Mouse (Mus musculus) limb, embryonic 15.5 days (tissue): ENCODE measurements around the gene Rnf19b. TPM values are rescaled to one million over a fixed set of nuclear protein-coding genes. Genes with fewer than 3 reads are reported as not detected.

ENCODE experiments used
- ATAC-seq: fragments of 200-750 bp; cut with Nextera tagmentation; 2 replicates; pipeline ENCODE4 v1.8.0; 2017; ENCODE audit warnings: low read depth, moderate TSS enrichment; ENCODE audit not compliant: insufficient number of reproducible peaks, low FRiP score, low TSS enrichment
- H3K27ac ChIP-seq: fragments of 300-500 bp; sonication (generic); 2 replicates; pipeline ENCODE4 v1.5.1; 2015; ENCODE audit warnings: moderate library complexity, mild to moderate bottlenecking, inconsistent platforms
- H3K27me3 ChIP-seq: fragments of 300-500 bp; sonication (generic); 2 replicates; pipeline ENCODE4 v1.6.1; 2015; ENCODE audit warnings: inconsistent platforms
- H3K36me3 ChIP-seq: fragments of 300-500 bp; sonication (generic); 2 replicates; pipeline ENCODE4 v1.6.1; 2015; ENCODE audit warnings: inconsistent platforms
- H3K4me1 ChIP-seq: fragments of 300-500 bp; sonication (generic); 2 replicates; pipeline ENCODE4 v1.6.1; 2015; ENCODE audit warnings: inconsistent platforms
- H3K4me2 ChIP-seq: fragments of 300-500 bp; sonication (generic); 2 replicates; pipeline ENCODE4 v1.6.1; 2015; ENCODE audit warnings: mild to moderate bottlenecking, inconsistent platforms
- H3K4me3 ChIP-seq: fragments of 300-500 bp; sonication (generic); 2 replicates; pipeline ENCODE4 v1.5.1; 2015; ENCODE audit warnings: mild to moderate bottlenecking, inconsistent platforms
- H3K9ac ChIP-seq: fragments of 300-500 bp; sonication (generic); 2 replicates; pipeline ENCODE4 v1.6.1; 2015; ENCODE audit warnings: inconsistent platforms
- H3K9me3 ChIP-seq: fragments of 300-500 bp; sonication (generic); 2 replicates; pipeline ENCODE4 v1.6.1; 2016; ENCODE audit warnings: inconsistent platforms
- WGBS: fragments of 180-500 bp; shearing (Covaris S2); methylation state at CpG from one replicate; pipeline ENCODE4 v1.1.7; 2015; 5-methylcytosine and 5-hydroxymethylcytosine counted together
- polyA plus RNA-seq: library from polyadenylated mRNA; unstranded; fragments of >200 nt; fragmentation: Nextera tagmentation; extraction: Ambion mirVana; gene quantifications from 2 replicates; pipeline ENCODE4 v1.2.1, GENCODE M21; 2015

The Rnf19b gene
- polyA plus RNA-seq, 1 experiment from 2014 or later, result 11.5 TPM

- WGBS, result 73% methylated on average over 4 of the region's 4 CpGs
- Histone ChIP-seq H3K9me3 (no peaks in the 10 kb centered on the region), H3K27me3 (no peaks in the 10 kb centered on the region), H3K27ac (no peak overlapping the region), H3K9ac (no peak overlapping the region), H3K4me3 (no peak overlapping the region), H3K4me2 (no peak overlapping the region), H3K36me3 (no peaks in the 10 kb centered on the region), H3K4me1 (peaks cover 19% of the 10 kb centered on the region; the same call in 1 of the 2 replicates)
- no peak for ATAC-seq
Observed at GRCm38 (mm10) chr4:129021886-129022285, 36.2 kb upstream of the Rnf19b start.

DNA sequence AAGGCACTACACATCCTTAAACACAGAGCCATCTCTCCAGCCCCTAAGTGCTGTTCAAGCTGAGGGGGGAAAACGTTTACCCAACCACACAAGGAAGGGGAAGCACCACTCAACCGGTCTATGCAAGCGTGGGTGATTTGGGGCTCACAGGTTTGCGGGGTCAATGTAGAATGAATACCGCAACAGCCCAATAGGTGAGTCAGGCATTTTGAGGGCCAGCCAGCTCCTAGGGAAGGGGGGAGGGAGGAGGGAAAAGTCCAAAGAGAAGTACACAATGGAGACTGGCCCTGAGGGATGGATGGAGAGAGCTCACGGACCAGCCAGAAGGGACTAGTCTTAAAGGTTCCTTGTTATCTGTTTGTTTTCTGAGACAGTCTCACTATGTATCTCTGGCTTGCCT lies 34.2 kb upstream of the Rnf19b start:
- H3K9me3 ChIP-seq, result no peaks in the 10 kb centered on the region
- H3K4me3 ChIP-seq, result no peak overlapping the region
- no peak overlapping the region for H3K27ac ChIP-seq
- no peak overlapping the region for H3K4me2 ChIP-seq
- no peak overlapping the region for H3K9ac ChIP-seq
- H3K27me3 ChIP-seq, result no peaks in the 10 kb centered on the region
- WGBS, result 81% methylated on average over 6 of the region's 6 CpGs
- ATAC-seq, result no peak
- no peaks in the 10 kb centered on the region for H3K36me3 ChIP-seq
- H3K4me1 ChIP-seq, result peaks cover 15% of the 10 kb centered on the region; the same call in 1 of the 2 replicates

- 0 out of 2 replicates have a peak, but pooled peaks have one; percentile 40 for ATAC-seq
- Histone ChIP-seq H3K27ac (no peak overlapping the region), H3K4me3 (no peak overlapping the region), H3K4me1 (peaks cover 13% of the 10 kb centered on the region; the same call in 1 of the 2 replicates), H3K27me3 (no peaks in the 10 kb centered on the region), H3K9me3 (no peaks in the 10 kb centered on the region), H3K36me3 (no peaks in the 10 kb centered on the region), H3K4me2 (no peak overlapping the region), H3K9ac (no peak overlapping the region)
- WGBS, result 46% methylated on average over 6 of the region's 6 CpGs
Observed at GRCm38 (mm10) chr4:129024775-129025174, 33.3 kb upstream of the Rnf19b start.

DNA sequence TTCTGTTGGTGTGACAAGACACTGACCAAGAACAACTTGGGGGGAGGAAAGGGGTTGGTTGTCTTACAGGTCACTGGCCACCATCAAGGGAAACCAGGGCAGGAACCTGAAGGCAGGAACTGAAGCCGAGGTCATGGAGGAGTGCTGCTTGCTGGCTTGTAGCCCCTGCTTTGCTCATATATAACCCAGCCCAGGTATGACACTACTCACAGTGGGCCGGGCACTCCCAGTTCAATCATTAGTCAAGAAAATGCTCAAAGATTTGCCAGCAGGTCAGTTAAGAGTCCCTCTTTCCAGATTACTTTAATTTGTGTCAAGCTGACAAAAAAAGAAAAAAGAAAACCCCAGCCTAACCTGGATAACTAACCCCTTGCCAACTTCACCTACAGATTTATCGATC lies 32.4 kb upstream of the Rnf19b start:
- ATAC-seq, result no peak
- WGBS, result 88% methylated on average over 3 of the region's 3 CpGs
- Histone ChIP-seq H3K9ac (no peak overlapping the region), H3K4me2 (no peak overlapping the region), H3K4me1 (peaks cover 7% of the 10 kb centered on the region; the same call in 1 of the 2 replicates), H3K4me3 (no peak overlapping the region), H3K27ac (no peak overlapping the region), H3K27me3 (no peaks in the 10 kb centered on the region), H3K36me3 (no peaks in the 10 kb centered on the region), H3K9me3 (no peaks in the 10 kb centered on the region)

DNA sequence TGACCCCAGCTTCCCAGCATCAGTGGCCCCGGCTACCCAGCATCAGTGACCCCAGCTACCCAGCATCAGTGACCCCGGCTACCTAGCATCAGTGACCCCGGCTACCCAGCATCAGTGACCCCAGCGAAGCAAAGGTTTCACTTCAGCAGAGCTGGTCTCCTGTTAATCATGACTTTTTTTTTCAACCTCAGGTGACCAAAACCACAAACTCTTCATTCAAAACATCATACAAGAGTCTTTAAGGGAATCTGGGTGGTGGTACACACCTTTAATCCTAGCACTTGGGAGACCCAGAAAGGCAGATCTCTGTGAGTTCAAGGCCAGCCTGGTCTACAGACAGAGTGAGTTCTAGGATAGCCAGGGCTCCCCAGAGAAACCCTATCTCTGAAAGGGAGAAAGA lies 27.3 kb upstream of the Rnf19b start:
- no peak overlapping the region for H3K4me3 ChIP-seq
- H3K9ac ChIP-seq, result no peak overlapping the region
- no peak overlapping the region for H3K27ac ChIP-seq
- H3K9me3 ChIP-seq, result no peaks in the 10 kb centered on the region
- ATAC-seq, result no peak
- WGBS, result 91% methylated on average over 4 of the region's 4 CpGs
- H3K36me3 ChIP-seq, result no peaks in the 10 kb centered on the region
- no peaks in the 10 kb centered on the region for H3K27me3 ChIP-seq
- peaks cover 33% of the 10 kb centered on the region for H3K4me1 ChIP-seq
- no peak overlapping the region for H3K4me2 ChIP-seq

DNA sequence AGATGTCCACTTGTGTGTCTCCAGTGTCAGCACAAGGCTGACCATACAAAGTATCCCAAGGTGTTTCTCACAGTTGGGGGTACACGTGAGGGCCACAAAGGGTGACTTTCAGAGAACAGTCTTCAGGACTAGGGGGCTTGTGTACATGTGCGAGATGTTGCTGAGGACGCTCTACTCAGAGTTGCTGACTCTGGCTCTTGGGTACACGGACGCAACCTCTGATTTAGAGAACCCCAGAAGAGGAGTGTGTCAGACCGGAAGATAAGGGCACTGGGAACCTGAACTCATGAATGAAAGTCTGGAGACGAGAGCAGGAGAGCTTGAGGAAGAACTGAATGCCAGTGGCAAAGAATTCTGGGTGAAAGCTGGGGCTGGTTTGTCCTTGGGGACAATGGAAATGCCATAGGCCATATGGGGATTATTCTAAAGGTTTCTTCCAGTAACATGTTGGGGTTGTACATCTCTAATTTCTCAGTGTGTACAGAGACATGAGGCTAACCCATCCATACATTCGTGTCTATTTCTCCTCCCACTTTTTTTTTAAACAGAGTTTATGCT lies 26.6 kb upstream of the Rnf19b start:
- H3K27ac ChIP-seq, result no peak overlapping the region
- H3K4me2 ChIP-seq, result no peak overlapping the region
- H3K9me3 ChIP-seq, result no peaks in the 10 kb centered on the region
- H3K4me1 ChIP-seq, result peaks cover 38% of the 10 kb centered on the region
- no peak for ATAC-seq
- H3K27me3 ChIP-seq, result no peaks in the 10 kb centered on the region
- no peaks in the 10 kb centered on the region for H3K36me3 ChIP-seq
- WGBS, result 86% methylated on average over 8 of the region's 8 CpGs
- H3K9ac ChIP-seq, result no peak overlapping the region
- no peak overlapping the region for H3K4me3 ChIP-seq

- Histone ChIP-seq H3K4me2 (no peak overlapping the region), H3K36me3 (no peaks in the 10 kb centered on the region), H3K27ac (peak overlapping the region; percentile 89), H3K4me1 (peaks cover 41% of the 10 kb centered on the region), H3K4me3 (no peak overlapping the region), H3K9me3 (no peaks in the 10 kb centered on the region), H3K27me3 (no peaks in the 10 kb centered on the region), H3K9ac (no peak overlapping the region)
- WGBS, result 73% methylated on average over 11 of the region's 11 CpGs
- no peak for ATAC-seq
Observed at GRCm38 (mm10) chr4:129032133-129032962, 25.7 kb upstream of the Rnf19b start.

GRCm38 (mm10) chr4:129032963-129033951 lies 24.8 kb upstream of the Rnf19b start:
- Histone ChIP-seq H3K4me3 (peak overlapping the region; percentile 7), H3K9ac (no peak overlapping the region), H3K36me3 (no peaks in the 10 kb centered on the region), H3K9me3 (no peaks in the 10 kb centered on the region), H3K27me3 (no peaks in the 10 kb centered on the region), H3K4me2 (peak overlapping the region; percentile 39), H3K27ac (peak overlapping the region; percentile 89), H3K4me1 (peaks cover 41% of the 10 kb centered on the region)
- peak; percentile 89 for ATAC-seq
- 11% methylated on average over 17 of the region's 17 CpGs for WGBS

DNA sequence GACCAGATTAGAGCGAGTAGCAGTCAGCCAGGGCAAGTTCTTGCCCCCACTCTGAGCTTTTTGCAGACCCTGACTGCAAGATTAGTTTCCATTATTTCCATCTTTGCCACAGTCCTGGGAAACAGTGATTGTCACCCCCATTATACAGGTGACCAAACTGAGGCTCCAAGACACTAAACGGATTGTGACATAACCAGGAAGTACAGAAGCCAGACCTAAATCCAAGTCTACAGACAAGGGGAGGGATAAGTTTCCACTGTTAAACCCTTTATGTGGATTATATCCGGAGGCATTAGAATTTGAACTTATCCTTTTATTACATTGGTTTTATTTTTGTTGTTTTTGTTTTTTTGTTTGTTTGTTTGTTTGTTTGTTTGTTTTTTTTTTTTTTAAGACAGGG lies 23.8 kb upstream of the Rnf19b start:
- Histone ChIP-seq H3K4me2 (no peak overlapping the region), H3K27me3 (no peaks in the 10 kb centered on the region), H3K27ac (peak overlapping the region; percentile 89), H3K4me3 (no peak overlapping the region), H3K36me3 (no peaks in the 10 kb centered on the region), H3K4me1 (peaks cover 41% of the 10 kb centered on the region), H3K9me3 (no peaks in the 10 kb centered on the region), H3K9ac (no peak overlapping the region)
- ATAC-seq, result no peak
- WGBS, result 89% methylated on average over 3 of the region's 3 CpGs

DNA sequence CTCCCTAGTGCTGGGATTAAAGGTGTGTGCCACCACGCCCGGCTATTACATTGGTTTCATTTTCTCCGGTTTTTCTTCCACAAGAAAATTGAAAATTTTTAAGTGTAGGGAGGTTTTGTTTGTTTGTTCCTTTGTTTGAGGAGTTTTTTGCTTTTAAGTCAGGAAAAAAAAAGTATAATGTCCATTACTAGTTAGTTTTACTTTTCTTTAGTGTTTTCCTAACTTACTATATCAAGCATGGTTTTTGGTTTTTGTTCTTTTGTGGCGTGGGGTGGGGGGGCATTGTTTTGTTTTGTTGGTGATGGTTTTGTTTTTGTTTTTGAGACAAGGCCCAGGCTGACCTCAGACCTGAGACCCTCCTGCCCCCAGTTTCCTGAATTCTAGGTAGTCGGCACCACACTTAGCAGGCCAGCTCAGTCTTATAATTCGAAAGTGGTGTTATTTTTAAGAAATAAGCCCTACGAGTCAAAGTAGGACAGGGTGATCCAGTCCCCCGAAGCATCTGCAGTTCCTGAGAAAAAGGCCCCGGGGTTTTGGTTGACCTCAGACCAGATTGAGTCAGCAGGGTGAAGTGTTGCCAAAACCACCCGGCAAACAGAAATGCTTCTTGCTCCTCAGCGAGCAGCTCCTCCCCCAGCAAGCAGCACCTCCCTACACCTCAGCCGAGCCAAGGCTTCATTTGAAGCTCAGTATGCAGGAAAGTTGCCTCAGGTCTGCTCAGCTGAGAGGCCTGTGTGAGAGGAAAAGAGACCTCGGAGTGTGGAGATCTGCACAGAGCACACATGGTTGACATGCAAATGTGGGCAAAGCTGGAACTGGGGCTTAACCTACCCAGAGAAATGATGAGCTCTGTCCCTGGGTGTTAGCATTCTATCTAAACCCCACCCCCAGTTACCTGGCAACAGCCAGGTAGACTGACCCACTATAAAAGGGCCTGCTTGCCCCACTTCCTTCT lies 23.1 kb upstream of the Rnf19b start:
- no peak overlapping the region for H3K9ac ChIP-seq
- peak; percentile 26; the same call in 1 of the 2 replicates for ATAC-seq
- WGBS, result 40% methylated on average over 13 of the region's 13 CpGs
- peak overlapping the region; percentile 82 for H3K27ac ChIP-seq
- peaks cover 41% of the 10 kb centered on the region for H3K4me1 ChIP-seq
- H3K4me2 ChIP-seq, result 0 out of 2 replicates have a peak overlapping the region, but pooled peaks have one; percentile 3
- H3K27me3 ChIP-seq, result no peaks in the 10 kb centered on the region
- H3K4me3 ChIP-seq, result no peak overlapping the region
- no peaks in the 10 kb centered on the region for H3K36me3 ChIP-seq
- no peaks in the 10 kb centered on the region for H3K9me3 ChIP-seq
